Mouse (Mus musculus) heart, postnatal 0 days (tissue): ENCODE results near the gene Slc35f1.

Experiments
- CTCF ChIP-seq: IDR thresholded peaks from 2 replicates; pipeline ENCODE4 v1.5.1; 2016; ENCODE audit warnings: antibody characterized with exemption, control low read depth, low read depth
- EP300 ChIP-seq: IDR thresholded peaks from 2 replicates; pipeline ENCODE4 v1.6.1; 2016; ENCODE audit warnings: antibody characterized with exemption, low read depth

- TF ChIP-seq CTCF (no peak), EP300 (no peak)
These were observed 183.8 kb downstream of the Slc35f1 start for GRCm38 (mm10) chr10:52874133-52874532.
